Mouse (Mus musculus): Measurements from ENCODE around the gene E330009J07Rik.

Gene E330009J07Rik

GRCm38 (mm10) chr6:40429521-40429931 lies 6.4 kb downstream of the E330009J07Rik start:
- DNase-seq, result no peak

- DNase-seq, result no peak
Measured at GRCm38 (mm10) chr6:40428696-40429095, 7.2 kb downstream of the E330009J07Rik start.

GRCm38 (mm10) chr6:40427441-40427840 lies 8.5 kb downstream of the E330009J07Rik start:
- DNase-seq, result no peak

DNA sequence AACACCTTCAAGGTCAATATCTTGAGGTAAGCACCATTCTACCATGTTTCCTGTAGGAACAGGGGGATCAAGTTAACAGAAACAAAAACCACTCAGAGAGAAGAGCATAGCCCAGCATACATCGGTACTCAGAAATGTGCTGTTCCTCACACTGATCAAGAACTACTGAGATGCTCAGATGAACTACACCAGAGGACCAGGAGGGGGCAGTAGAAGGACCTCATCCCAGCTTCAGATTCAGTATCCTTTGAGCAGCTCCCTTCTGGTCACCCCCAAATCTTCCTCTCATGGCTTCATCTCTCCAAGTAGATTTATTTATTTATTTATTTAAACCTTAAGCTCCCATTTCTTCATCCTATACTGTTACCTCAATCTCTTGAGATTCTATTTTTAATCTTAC lies 12.2 kb downstream of the E330009J07Rik start:
- DNase-seq, result peak; percentile 39

DNA sequence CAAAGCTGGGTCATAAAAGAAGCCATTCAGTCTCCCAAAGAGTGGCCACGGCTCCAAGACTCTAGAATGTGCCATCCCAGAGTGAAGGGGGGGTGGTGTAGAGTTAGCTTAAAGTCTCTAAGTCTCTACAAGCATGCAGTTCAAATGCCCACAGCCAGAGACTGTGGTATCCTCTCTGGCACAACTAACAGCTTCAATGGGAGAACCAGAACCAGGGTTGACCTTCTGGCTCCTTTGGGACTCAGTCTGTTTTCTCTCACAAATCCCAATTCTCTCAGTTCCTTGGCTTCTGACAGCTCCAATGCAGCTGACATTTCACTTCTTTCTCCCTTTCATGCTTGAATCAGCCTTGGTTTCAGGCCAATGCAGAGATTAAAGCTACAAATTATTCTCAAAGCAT lies 12.9 kb downstream of the E330009J07Rik start:
- no peak for DNase-seq

DNA sequence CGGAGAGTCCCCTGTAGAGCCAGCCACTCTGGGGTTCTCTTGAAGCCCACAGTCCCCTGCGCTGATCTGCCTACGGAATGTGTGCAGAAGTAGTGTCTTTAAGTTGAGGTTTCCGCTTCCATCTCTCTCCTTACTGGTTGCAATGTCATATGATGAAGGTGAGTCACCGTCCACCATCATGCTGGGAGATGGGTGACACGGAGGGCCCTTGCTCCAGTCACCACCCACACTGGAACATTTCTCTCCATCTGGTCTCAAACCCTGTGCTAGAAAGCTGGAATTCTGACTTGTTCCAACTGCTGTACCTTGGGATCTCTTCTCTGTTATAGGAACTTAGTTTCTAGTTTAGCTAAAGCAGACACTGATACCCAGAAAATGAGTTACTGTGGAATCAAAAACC lies 14.8 kb downstream of the E330009J07Rik start:
- DNase-seq, result no peak

DNA sequence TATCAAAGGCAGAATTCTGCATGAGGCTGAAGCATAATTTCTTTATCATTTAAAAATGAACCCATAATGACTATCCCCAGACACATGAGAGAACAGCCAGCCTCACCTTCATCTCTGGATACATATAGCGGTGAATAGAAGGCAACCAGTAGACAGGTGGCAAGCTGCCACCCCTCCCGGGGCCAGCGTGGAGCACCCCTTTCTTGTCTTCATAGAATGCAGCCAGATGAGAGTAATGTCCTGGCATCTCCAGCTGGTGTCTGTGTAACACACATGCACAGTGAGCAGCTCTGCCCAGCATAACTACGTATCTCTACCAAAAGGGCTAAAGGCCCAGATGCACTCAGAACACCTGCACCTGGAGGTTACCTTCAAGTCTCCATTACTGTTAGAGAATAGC lies 17.5 kb downstream of the E330009J07Rik start:
- DNase-seq, result no peak

DNA sequence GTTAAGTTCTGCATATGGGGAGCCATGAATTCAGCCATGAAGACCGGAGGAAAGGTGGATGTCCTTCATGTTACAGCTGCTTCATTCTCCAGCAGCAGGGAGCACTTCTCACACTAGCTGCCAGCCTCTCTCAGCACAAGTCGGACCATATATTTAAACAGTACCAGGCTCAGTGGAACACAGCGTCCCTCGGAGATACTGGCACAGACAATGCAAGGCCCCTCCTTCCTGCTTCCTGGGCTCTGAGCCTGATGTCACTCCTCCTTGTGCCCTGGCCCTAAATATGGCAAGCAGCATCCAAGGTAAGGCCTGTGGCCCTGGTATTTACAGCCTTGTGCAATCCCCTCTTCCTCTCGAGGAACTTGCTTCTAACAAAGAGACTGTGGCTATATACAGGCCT lies 20.1 kb downstream of the E330009J07Rik start:
- no peak for DNase-seq

DNA sequence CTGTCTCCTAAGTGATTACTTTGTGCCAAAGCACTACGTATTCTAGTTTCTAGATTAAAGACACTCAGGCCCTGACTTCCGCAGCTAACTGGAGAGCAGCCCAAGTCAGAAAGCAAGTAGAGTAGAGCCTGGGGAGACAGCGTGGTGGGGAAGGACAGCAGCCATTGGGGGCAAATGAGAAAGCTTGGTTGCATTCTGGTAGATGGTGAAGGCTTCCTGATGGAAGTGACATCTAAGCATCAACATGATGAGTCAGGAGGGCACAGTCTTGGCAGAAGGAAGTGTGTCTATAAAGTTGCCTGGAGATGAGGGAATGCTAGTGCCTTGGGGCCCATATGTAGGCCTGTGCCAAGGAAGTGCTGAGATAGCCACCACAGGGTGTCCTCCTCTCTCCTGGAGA lies 22.4 kb downstream of the E330009J07Rik start:
- DNase-seq, result no peak

- DNase-seq, result no peak
Measured at GRCm38 (mm10) chr6:40413046-40413445, 22.9 kb downstream of the E330009J07Rik start.

GRCm38 (mm10) chr6:40411085-40411484 lies 24.9 kb downstream of the E330009J07Rik start:
- DNase-seq, result no peak

- DNase-seq, result no peak
Measured at GRCm38 (mm10) chr6:40403640-40404285, 32.2 kb downstream of the E330009J07Rik start.

- no peak for DNase-seq
Measured at GRCm38 (mm10) chr6:40402031-40402430, 33.9 kb downstream of the E330009J07Rik start.

GRCm38 (mm10) chr6:40393213-40393612 lies 42.7 kb downstream of the E330009J07Rik start:
- DNase-seq, result peak; percentile 59

GRCm38 (mm10) chr6:40390975-40391374 lies 45.0 kb downstream of the E330009J07Rik start:
- no peak for DNase-seq

- no peak for DNase-seq
Measured at GRCm38 (mm10) chr6:40388660-40389059, 47.3 kb downstream of the E330009J07Rik start.

GRCm38 (mm10) chr6:40385682-40386081 lies 50.3 kb downstream of the E330009J07Rik start:
- DNase-seq, result no peak

- DNase-seq, result peak; percentile 2
Measured at GRCm38 (mm10) chr6:40381908-40382307, 54.0 kb downstream of the E330009J07Rik start.

DNA sequence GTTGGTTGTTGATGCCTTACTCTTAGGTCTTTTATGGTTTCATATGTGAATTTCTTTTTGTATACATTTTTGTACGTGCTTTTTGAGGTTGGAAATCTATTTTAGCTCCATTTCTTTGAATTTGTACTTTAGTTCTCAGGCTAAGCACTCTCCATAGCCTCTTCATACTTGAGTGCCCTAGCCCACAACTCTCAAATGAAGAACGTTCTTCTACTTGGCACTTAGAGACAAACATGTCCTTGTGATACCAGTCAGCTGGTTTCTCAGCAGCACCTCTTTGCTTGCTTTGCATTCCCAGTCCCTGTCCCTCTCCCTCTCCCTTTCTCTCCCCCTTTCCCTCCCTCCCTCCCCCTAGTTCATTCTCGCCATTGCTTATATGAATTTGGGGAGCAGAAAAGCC lies 55.8 kb downstream of the E330009J07Rik start:
- no peak for DNase-seq

DNA sequence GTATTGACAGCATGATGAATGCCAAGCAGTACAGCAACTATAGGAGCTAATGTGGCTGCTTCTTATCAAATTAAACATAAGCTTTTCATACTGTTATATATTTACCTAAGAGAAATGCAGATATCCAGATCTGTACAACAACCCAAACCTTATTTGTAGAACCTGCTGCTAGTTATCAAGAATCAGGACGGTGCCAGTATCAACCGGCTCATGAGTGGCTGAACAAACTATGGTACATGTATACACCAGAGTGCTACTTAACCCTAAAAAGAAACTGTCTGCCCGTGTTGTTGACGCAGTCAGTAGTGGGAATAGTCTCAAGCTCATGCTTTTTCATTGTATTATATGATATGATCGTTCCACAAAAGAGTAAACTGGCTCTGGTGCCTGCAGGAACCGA lies 64.9 kb downstream of the E330009J07Rik start:
- no peak for DNase-seq

DNA sequence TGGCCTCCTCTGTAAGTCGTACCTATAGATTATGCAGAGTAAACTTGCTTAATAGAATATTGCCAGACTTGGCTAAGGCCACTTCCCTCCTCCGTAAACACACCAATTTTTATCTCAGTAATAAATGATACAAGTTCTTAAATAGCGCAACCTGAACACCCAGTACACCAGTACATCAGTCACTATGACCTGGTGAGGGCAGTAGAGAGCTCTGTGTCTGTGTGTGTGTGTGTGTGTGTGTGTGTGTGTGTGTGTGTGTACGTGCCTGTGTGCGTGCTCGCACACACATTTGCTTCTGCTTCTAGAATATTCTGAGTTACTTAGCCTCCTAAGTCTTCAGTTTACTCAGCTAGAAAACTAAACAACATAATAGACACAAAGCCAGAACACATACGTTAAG lies 82.6 kb downstream of the E330009J07Rik start:
- no peak for DNase-seq

All from kidney, postnatal 14 days (tissue).